Mouse (Mus musculus) lung, postnatal 0 days (tissue): ENCODE measurements around the gene Rrp15.

Experiments used
- CTCF ChIP-seq: IDR thresholded peaks from 2 replicates; pipeline ENCODE4 v1.5.1; 2016; ENCODE audit warnings: antibody characterized with exemption, mild to moderate bottlenecking
- EP300 ChIP-seq: IDR thresholded peaks from 2 replicates; pipeline ENCODE4 v1.6.1; 2016; ENCODE audit warnings: antibody characterized with exemption, mild to moderate bottlenecking, control low read depth

DNA sequence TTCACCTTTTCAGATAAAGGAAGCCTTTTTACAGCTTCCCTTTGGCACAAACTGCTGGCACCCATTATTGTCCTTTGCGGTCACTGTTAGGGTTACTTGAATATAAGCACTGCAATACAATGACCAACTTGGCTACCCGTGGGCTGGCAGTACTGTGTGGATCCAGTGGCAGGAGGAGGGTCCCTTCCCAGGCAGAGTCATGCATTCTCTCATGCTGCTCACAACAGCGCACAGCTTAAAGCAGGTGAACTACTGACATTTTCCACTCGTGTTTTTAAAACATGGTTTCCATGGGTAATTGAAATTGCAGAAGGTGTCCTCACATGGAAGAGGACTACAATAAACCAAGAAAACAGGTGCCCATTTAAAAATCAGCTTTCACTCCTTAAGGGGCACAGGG is 34.9 kb downstream of the Rrp15 start:
- TF ChIP-seq CTCF = no peak
- TF ChIP-seq EP300 = no peak
